15 mouse cellular contexts compared by ENCODE assay signal in genomic region chr1:107914671-107915590, GRCm38 (mm10).
DNase-seq lines count a peak whose midpoint lies in the region; ATAC-seq and TF ChIP-seq lines count a peak whose summit lies in the region.
"Had no signal": no experiment of that assay in that cellular context is flagged by ENCODE, and none has a peak within 500 bp of the region (broad histone marks: within the 10 kb centered on the region; RNA-seq: fewer than 3 reads in every experiment).

No protein-coding gene starts in this region.

- H3K4me1 ChIP-seq in heart, embryonic 13.5 days = peaks cover 33% of the 10 kb centered on the region
- peaks cover 10% of the 10 kb centered on the region; the same call in 1 of the 2 replicates for H3K4me1 ChIP-seq in heart, embryonic 12.5 days (replicated peaks)
- H3K4me1 ChIP-seq in midbrain, embryonic 14.5 days (ENCODE audit: control insufficient read depth, insufficient read depth, low read length) = peaks cover 5% of the 10 kb centered on the region; the same call in 1 of the 2 replicates
- no peaks in the 10 kb centered on the region for H3K4me1 ChIP-seq in midbrain, embryonic 11.5 days (ENCODE audit: control insufficient read depth, insufficient read depth, low read length)
- 0 out of 2 replicates have a peak, but pooled peaks cover 11% of the 10 kb centered on the region for H3K4me1 ChIP-seq in kidney, postnatal 0 days (replicated peaks; ENCODE audit: insufficient read depth, low read length)
- H3K4me1 ChIP-seq: megakaryocyte, embryonic 14.5 days had no signal

- ATAC-seq in heart, embryonic 13.5 days (ENCODE audit: extremely low read depth, insufficient number of reproducible peaks, low FRiP score, low TSS enrichment) = no peak
- no peak for ATAC-seq in heart, embryonic 12.5 days (ENCODE audit: insufficient number of reproducible peaks, low FRiP score)
- ATAC-seq in midbrain, embryonic 14.5 days (ENCODE audit: low FRiP score, low TSS enrichment) = no peak
- no peak for ATAC-seq in midbrain, embryonic 11.5 days (ENCODE audit: low FRiP score)
- no peak for ATAC-seq in kidney, postnatal 0 days (replicated peaks; ENCODE audit: low FRiP score, low read depth)
- ATAC-seq in granulocyte monocyte progenitor cell, adult 5-6 weeks (replicated peaks; ENCODE audit: poor library complexity, severe bottlenecking) = no peak

- DNase-seq in midbrain, embryonic 14.5 days = peak; percentile 22
- DNase-seq in midbrain, embryonic 11.5 days (ENCODE audit: low spot score, missing footprints) = no peak
- DNase-seq in kidney, postnatal 0 days (ENCODE audit: low spot score) = peak; percentile 36
- peak; percentile 63 for DNase-seq in retina, embryonic 14.5 days (ENCODE audit: low spot score)
- DNase-seq in urinary bladder, postnatal 4 days (ENCODE audit: low spot score in 2 of 2) = no peak
- DNase-seq: adrenal gland, adult 8-10 months; gastrocnemius, postnatal 36 days; heart, postnatal 4 days; left cerebral cortex, postnatal 4 days; lung, adult 18-20 months had no signal

- 40% methylated on average over 7 of the region's 7 CpGs for WGBS in heart, embryonic 13.5 days
- 52% methylated on average over 7 of the region's 7 CpGs for WGBS in heart, embryonic 12.5 days
- 70% methylated on average over 7 of the region's 7 CpGs for WGBS in midbrain, embryonic 14.5 days
- 81% methylated on average over 7 of the region's 7 CpGs for WGBS in midbrain, embryonic 11.5 days
- 11% methylated on average over 7 of the region's 7 CpGs for WGBS in kidney, postnatal 0 days

- H3K4me2 ChIP-seq in heart, embryonic 13.5 days = no peak overlapping the region
- no peak overlapping the region for H3K4me2 ChIP-seq in heart, embryonic 12.5 days
- no peak overlapping the region for H3K4me2 ChIP-seq in midbrain, embryonic 14.5 days (ENCODE audit: low read length)
- H3K4me2 ChIP-seq in midbrain, embryonic 11.5 days = no peak overlapping the region
- no peak overlapping the region for H3K4me2 ChIP-seq in kidney, postnatal 0 days (ENCODE audit: low read length)

- TF ChIP-seq CTCF in kidney, postnatal 0 days (IDR thresholded peaks at IDR 0.05; ENCODE audit: low read depth) = no peak

- no peaks in the 10 kb centered on the region for H3K27me3 ChIP-seq in heart, embryonic 13.5 days (replicated peaks)
- H3K27me3 ChIP-seq in heart, embryonic 12.5 days (replicated peaks) = no peaks in the 10 kb centered on the region
- H3K27me3 ChIP-seq in midbrain, embryonic 14.5 days (ENCODE audit: control insufficient read depth, insufficient read depth, low read length) = no peaks in the 10 kb centered on the region
- no peaks in the 10 kb centered on the region for H3K27me3 ChIP-seq in midbrain, embryonic 11.5 days (ENCODE audit: control insufficient read depth, insufficient read depth, low read length)
- no peaks in the 10 kb centered on the region for H3K27me3 ChIP-seq in kidney, postnatal 0 days (ENCODE audit: insufficient read depth, low read length)
- H3K27me3 ChIP-seq: megakaryocyte, embryonic 14.5 days had no signal

- H3K4me3 ChIP-seq in heart, embryonic 13.5 days = no peak overlapping the region
- no peak overlapping the region for H3K4me3 ChIP-seq in heart, embryonic 12.5 days
- H3K4me3 ChIP-seq in midbrain, embryonic 14.5 days (replicated peaks; ENCODE audit: low read depth, low read length) = no peak overlapping the region
- H3K4me3 ChIP-seq in midbrain, embryonic 11.5 days (ENCODE audit: low read depth, low read length) = no peak overlapping the region
- no peak overlapping the region for H3K4me3 ChIP-seq in kidney, postnatal 0 days (replicated peaks; ENCODE audit: low read depth, low read length)
- H3K4me3 ChIP-seq: megakaryocyte, embryonic 14.5 days had no signal

- 0 out of 2 replicates have a peak overlapping the region, but pooled peaks have one; percentile 28 for H3K27ac ChIP-seq in heart, embryonic 13.5 days (replicated peaks)
- no peak overlapping the region for H3K27ac ChIP-seq in heart, embryonic 12.5 days (ENCODE audit: poor library complexity, severe bottlenecking)
- H3K27ac ChIP-seq in midbrain, embryonic 14.5 days (replicated peaks; ENCODE audit: low read depth, low read length) = no peak overlapping the region
- no peak overlapping the region for H3K27ac ChIP-seq in midbrain, embryonic 11.5 days (ENCODE audit: low read depth, low read length)
- no peak overlapping the region; the same call in 1 of the 2 replicates for H3K27ac ChIP-seq in kidney, postnatal 0 days
- H3K27ac ChIP-seq: stomach, postnatal 0 days had no signal

- no peaks in the 10 kb centered on the region for H3K36me3 ChIP-seq in heart, embryonic 13.5 days
- H3K36me3 ChIP-seq in heart, embryonic 12.5 days = no peaks in the 10 kb centered on the region
- H3K36me3 ChIP-seq in midbrain, embryonic 14.5 days (ENCODE audit: control insufficient read depth, insufficient read depth, low read length) = no peaks in the 10 kb centered on the region
- H3K36me3 ChIP-seq in midbrain, embryonic 11.5 days (ENCODE audit: control insufficient read depth, insufficient read depth, low read length) = no peaks in the 10 kb centered on the region
- H3K36me3 ChIP-seq in kidney, postnatal 0 days (ENCODE audit: insufficient read depth, low read length) = no peaks in the 10 kb centered on the region

- H3K9ac ChIP-seq in heart, embryonic 13.5 days = no peak overlapping the region
- H3K9ac ChIP-seq in heart, embryonic 12.5 days = no peak overlapping the region
- H3K9ac ChIP-seq in midbrain, embryonic 14.5 days (replicated peaks; ENCODE audit: low read length) = no peak overlapping the region; the same call in 1 of the 2 replicates
- no peak overlapping the region for H3K9ac ChIP-seq in midbrain, embryonic 11.5 days (ENCODE audit: low read length)
- no peak overlapping the region for H3K9ac ChIP-seq in kidney, postnatal 0 days (ENCODE audit: low read depth, low read length)

- no peaks in the 10 kb centered on the region for H3K9me3 ChIP-seq in heart, embryonic 13.5 days
- H3K9me3 ChIP-seq in heart, embryonic 12.5 days (replicated peaks) = no peaks in the 10 kb centered on the region
- no peaks in the 10 kb centered on the region for H3K9me3 ChIP-seq in midbrain, embryonic 14.5 days (ENCODE audit: control insufficient read depth, low read length)
- no peaks in the 10 kb centered on the region for H3K9me3 ChIP-seq in midbrain, embryonic 11.5 days (ENCODE audit: control insufficient read depth, low read length)
- H3K9me3 ChIP-seq in kidney, postnatal 0 days (replicated peaks; ENCODE audit: low read length) = no peaks in the 10 kb centered on the region
- H3K9me3 ChIP-seq: megakaryocyte, embryonic 14.5 days had no signal

Comparison
In these comparisons a context has a peak if more than half of its experiments do, and no peak if none do; other contexts are left out.
1. DNase-seq: peak in midbrain, embryonic 14.5 days (single experiment), kidney, postnatal 0 days (single experiment) and retina, embryonic 14.5 days (single experiment); none in midbrain, embryonic 11.5 days (single experiment) and urinary bladder, postnatal 4 days (0 of 2).